Mouse (Mus musculus) testis, adult 2 months (tissue): ENCODE measurements around the gene Mtrf1l.

Source experiments
- CTCF ChIP-seq: fragments of 200-500 bp; IDR thresholded peaks from 2 replicates; pipeline ENCODE4 v1.5.1; 2012; ENCODE audit warnings: low read depth, mild to moderate bottlenecking, inconsistent platforms, low read length, moderate library complexity; ENCODE audit not compliant: control insufficient read depth, insufficient read depth, insufficient replicate concordance
- POLR2A ChIP-seq: fragments of 200-500 bp; IDR thresholded peaks from 2 replicates; pipeline ENCODE4 v1.6.1; 2012; ENCODE audit warnings: low read depth, mild to moderate bottlenecking, inconsistent platforms, low read length, moderate library complexity; ENCODE audit not compliant: control insufficient read depth

- TF ChIP-seq CTCF (no peak), POLR2A (no peak)
These were observed 20.8 kb downstream of the Mtrf1l start for GRCm38 (mm10) chr10:5802866-5803265.
